Mouse (Mus musculus): Measurements from ENCODE around the gene Lgi4. TPM values are rescaled to one million over a fixed set of nuclear protein-coding genes. Genes with fewer than 3 reads are reported as not detected.

Lgi4 gene
- total RNA-seq, 2 experiments from 2014 or later, result 32.5 to 36.7 TPM

DNA sequence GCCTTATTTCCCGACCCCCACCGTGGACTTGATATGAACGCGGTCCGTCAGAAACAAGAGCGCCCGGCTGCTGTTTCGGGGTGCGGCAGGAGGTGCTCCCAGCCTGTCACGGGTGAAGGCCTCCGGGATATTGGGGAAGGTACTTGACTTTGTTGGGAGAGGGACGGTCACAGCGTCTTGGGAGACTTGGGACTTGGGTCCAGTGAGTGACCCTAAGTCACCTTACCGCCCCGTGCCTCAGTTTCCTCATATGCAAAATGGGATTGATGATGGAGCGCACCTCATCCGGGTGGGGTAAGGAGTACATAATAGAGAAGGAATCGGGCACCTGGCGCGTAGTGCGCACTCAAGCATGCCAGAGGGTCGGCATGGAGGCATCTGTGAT lies 6.9 kb upstream of the Lgi4 start:
- DNase-seq, result no peak

DNA sequence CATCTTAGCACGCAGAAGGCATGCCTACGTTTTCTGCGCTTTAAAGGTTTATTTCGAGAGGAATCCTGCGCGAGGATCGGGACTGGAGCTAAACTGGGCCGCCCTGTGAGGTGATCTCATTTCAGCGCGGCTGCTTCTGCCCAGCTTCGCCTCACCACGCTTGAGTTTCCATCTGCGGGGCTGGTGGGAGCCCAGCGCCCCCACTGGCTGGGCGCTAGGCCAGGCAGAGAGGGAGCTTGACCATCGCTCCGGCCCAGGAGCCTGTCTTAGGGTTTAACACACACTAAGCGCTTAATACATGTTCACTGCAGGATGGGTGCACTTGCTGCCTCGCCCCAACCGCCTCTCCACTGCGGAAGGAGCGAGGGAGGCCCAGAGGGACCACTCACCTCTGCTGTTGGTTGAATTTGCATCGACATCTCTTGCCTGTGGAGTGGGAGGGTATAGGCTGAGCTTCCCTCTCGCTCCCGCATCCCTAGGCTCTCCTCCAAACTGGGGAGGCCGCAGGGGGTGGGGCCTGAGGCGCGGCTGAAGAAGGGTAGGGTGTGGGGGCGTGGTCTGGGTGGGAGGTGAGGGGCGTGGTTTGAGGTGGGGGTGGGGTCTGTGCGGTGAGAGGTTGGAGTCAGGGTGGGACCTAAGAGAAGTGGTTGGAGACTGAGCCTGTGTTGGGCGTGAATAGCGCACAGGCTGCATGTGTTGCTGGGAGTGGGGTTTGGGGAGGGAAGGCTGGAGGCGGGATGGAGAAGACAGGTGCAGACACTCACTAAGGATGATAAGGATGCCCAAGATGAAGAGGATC lies 6.3 kb upstream of the Lgi4 start:
- peak in 1 of 2 experiments; percentile 47 for DNase-seq

DNA sequence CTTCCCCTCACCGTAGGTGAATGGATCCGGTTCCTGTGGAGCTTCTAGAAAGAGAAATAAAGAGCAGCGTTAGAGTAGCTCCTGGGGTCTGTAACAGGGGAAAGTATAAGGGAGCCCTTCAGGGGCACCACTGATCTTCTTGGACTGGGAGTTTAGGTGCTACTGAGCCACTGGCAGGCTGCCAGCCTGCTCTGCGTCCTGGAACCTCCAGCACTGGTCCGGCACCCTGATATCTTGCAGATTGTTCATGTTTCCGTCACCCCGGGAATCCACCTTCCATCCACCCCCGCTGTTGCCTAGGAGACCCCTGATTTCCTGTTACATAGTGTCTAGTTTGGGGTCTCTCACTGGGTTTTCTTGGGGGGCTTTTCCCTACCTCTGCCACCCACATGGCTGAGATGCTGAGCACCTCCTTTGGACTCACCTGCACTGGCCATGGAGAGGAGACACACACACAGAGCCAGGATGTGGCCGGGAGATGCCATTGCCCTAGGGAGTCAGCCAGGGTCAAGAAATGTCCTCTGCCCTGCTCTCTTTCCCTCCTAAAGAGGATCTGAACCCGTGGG lies 5.2 kb upstream of the Lgi4 start:
- DNase-seq, result no peak

DNA sequence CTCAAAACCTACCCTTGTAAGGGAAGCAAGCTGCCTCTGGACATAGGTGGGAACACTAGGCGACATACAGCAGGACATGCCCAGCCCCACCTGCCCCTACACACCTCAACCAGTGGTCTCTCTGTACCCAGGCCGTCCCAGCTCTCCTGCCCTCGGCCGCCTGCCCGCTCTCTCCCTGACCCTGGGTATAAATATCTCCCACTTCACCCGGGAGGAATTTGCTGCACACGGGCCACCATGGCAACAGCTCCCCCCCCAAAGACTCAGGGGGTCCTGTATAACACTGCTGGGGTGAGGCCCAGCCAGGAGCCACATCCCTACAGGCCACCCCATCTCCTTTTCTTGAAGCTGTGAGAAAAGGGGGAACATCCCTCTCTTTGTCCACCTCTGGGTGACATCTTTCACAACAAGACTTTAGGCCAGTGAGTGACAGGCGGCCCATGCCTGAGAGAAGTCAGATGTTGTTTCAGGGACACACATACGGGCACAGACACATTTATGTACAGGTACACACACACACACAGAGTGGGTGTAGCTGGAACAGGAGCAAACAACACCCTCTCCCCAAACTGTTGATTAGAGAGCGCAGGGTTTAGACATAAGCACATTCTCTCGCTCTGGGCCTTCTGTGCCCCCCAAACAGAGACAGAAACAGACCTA lies 4.4 kb upstream of the Lgi4 start:
- no peak for DNase-seq

DNA sequence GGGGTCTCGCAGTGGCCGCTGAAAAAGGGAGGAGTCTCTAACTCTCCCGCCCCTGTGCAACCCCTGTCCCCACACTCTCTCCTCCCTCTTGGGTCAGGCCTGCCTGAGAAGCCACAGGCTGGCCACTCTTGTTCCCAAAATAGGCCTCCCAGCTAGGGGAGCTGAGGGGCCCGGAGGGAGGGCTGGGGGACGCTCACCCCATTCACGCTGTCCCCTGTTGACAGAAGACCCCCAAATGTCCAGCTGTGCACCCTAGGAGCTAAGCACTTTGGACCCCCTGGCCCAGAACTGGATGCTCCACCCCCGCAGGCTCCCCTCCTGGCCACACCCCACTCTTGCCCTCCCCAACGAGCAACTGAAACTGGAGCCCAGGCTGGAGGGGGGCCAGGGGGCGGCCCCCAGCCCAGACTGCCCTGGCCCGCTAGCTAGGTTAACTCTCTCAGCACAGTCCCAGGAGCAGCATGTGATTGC lies 3.8 kb upstream of the Lgi4 start:
- peak in 1 of 2 experiments; percentile 49 for DNase-seq

DNA sequence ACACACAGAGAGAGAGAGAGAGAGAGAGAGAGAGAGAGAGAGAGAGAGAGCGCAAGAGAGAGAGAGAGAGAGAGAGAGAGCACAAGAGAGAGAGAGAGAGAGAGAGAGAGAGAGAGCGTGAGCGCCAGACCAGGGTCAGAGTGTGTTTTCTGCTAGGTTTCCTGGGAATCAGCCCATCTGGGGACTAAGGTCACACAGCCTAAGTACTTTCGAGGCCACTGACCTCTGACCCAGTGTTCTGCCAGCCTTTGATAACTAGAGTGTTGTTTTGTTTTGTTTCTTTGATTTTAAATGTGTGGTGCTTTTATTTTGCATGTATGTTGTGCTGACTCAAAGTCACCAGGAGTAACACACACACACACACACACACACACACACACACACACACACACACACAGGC lies 3.3 kb upstream of the Lgi4 start:
- no peak for DNase-seq

DNA sequence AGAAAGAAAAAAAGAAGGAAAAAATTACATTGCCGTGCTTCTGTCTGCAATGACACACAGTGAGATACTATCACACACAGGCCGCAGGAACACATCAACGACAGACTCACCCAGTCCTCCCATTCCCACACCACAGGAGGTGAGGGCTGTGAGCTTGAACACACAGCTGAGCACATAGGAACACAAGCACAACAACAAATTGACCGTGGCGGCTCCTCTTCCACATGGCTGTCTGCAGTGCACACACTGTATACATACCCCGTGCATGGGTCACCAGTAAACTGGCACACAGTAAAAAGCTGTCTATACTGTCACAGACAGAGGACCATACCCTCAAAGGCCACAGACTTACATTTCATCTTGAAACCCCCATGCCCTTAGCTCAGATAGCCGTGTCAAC lies 2.7 kb upstream of the Lgi4 start:
- DNase-seq, result no peak

DNA sequence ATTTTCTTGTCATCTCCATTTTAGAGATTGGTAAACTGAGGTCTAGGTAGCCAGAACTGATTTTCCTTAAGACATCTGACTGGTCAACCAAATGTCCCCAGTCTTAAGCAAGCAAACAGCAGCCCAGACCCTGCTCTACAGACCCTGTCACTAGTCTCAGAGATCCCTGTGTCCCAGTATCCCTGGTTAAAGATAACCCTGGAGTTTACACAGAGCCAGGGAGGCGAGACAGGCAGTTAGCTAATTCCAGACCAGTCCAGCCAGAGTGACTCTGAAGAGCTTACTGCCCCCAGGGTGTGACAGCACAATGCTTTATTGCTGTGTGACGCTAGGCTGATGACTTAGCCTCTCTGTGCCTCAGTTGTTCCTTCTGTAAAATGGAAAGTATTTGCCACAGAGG lies 2.1 kb upstream of the Lgi4 start, which contains the start of gene Fxyd1:
Fxyd1 (minus strand) TSS at position 129 of the 400 bp plus-strand sequence.
- DNase-seq, result no peak

DNA sequence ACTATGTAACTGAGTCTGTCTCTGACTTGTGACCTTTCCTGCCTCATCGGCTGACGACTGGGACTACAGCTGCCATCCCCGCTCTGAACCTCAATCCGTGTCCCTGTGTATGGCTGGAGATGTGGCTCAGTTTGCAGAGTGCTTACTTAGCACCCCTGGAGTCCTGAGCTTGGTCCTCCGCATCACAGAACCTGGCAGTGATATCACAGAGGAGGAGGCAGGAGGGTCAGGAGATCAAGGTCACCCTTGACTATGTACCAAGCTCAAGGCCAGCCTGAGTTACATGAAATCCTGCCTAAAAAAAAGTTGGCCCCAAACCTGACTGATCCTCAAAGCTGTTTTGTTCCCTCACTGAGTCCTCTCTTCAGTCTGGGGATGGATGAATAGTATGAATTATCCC lies 1.4 kb upstream of the Lgi4 start:
- DNase-seq, result no peak

DNA sequence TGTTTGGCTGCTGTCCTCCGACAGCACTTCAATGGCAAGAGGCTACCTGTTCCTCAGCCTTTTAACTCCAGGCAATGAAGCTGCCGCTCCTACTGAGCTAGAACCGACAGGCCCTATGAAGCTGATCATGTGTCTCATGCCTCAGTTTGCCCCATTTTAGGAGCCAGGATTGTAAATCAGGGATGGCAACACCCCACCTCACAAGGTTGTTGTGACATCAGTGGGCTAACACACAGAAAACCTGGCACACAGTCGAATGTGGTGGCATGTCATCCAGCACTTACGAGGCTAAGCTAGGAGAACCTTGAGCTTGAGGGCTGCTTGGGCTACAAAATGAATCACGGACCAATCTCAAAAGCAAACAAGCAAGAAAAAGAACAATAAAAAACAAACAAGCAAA lies 931 bp upstream of the Lgi4 start:
- DNase-seq, result no peak

DNA sequence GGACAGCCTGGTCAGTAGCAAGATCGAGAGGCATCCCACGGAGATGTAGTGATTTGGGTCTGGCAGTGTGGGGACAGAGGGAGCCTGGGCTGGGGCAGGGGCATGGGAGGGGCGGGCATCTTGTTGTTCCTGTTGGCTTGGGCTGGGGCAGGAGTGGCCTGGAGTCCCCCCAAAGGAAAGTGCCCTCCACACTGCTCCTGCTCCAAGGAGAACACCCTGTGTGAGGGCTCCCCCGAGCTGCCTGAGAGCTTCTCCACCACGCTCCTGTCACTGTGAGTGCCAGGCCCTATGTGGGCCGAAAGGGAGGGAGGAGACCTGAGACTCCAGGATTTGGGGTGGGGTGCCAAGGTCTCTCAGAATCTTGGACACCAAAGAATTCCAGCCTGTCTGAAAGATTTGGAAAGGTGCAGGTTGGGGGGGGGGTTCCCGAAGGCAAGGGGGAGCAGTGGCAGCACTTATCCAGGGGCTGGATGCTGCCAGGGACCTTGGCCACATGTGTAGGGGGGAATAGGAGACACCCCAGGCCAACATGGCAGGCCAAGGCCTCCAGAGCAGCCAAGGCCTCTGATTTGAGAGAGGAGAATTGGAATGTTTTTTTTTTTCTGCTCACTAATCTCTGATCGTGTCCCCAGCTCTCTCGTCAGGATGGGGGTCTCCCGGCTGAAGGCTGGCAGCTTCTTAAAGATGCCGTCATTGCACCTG lies 928 bp downstream of the Lgi4 start:
- DNase-seq, result no peak

DNA sequence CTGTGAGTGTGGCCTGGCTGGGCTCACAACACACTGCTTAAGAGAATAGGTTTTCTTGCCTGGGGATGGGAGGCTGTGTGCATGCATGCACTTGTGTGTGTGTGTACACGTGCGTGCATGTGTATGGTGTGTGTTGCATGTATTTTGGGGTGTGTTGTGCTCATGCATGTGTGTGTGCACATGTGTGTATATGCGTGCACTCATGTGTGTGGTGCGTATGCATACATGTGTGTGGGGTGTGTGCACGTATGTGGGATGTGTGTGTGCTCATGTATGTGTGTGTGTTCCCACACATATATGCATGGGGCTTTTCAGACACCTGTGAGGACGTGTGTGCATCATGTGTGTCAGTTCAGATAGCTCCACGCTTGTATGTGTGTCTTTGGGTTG lies 1.5 kb downstream of the Lgi4 start:
- DNase-seq, result no peak

DNA sequence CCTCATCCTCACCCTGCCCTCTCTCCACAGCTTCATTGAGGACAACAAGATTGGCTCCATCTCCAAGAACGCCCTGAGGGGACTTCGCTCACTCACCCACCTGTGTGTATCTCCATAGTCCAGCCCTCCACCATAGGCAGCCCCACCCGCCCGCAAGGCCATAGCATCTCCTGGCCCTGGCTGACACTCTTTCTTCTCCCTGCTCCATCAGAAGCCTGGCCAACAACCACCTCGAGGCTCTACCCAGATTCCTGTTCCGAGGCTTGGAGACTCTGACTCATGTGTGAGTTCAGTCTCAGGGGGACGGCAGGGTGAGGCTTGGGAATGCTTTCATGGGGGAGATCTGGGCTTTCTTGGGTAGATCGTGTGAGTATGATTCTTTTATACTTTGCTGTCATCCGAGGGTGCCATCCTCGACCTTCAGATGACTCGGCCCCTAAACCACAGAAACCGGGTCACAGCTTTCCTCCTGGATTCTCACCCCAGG lies 4.0 kb downstream of the Lgi4 start:
- no peak for DNase-seq

DNA sequence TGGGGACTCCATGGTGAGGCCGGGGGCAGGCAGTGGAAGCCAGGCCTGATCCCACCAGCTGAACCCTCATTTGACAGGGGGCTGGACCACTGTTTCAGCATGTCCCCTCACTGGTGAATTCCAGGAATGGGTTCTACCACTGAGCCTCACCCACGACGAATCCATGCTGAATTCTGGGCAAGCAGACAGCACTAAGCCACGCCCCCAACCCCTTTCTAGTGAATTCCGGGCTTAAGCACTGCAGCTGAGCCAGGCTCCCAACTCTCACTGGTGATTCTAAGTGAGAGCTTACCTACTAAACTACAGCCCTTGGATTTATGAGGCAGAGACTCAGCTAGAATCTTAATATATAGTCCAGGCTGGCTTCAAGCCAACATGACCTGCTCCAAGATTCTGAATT lies 8.7 kb downstream of the Lgi4 start:
- peak in 1 of 2 experiments; percentile 53 for DNase-seq

DNA sequence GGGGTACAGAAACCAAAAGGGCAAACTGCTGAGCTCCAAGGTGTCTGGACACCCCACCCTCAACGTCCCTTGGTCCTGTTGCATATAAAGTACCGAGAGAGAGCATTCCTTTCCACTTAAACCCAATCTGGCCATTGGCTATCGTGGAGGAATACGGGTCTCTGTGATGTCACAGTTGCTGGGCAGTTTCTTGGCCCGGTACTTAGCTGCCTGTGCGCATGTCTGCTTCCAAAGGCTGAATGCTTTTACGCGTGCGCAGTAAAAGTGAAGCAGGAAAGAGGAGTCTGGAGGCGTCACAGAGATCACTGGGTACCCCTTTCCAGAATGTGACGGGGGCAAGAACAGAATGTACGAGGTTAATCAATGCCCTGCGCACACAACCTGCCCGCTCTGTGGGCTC lies 10.3 kb downstream of the Lgi4 start:
- no peak for DNase-seq

DNA sequence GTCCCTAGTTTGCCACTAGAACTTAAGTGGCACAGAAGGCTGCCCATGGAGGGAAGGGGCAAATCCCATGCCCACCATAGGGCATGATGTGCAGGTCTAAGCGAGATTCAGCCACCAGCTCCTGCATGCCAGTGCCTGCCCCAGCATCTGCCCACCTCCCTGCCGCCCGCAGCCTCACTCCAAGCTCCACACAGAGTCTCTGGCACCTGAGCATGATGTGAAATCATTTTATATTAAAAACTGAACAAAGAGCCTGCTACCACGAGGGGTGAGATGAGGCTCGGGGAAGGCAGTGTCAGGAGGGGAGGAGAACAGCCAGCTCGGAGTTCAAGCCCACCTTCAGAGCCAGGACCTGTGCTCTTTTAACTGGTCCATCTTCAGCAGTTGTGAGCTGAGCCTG lies 11.2 kb downstream of the Lgi4 start:
- no peak for DNase-seq

DNA sequence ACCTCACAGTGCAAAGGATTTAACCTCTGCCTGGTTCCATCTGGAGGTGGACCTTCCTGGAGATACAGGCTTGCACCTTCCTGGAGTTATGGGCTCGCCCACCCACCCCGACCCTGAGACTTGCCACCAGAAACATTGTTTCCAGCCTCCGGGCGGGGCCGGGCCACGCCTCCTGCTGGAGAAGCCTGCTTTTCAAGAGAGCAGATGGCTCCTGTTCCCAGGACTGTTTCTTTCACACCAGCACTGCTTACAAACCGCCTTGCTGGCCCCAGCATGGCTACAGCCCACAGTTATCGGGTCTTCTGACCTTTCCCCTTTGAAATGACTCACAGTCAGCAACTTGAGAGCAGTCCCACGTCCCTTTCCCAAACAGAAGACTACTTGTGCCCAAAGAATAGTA lies 13.2 kb downstream of the Lgi4 start:
- DNase-seq, result no peak

DNA sequence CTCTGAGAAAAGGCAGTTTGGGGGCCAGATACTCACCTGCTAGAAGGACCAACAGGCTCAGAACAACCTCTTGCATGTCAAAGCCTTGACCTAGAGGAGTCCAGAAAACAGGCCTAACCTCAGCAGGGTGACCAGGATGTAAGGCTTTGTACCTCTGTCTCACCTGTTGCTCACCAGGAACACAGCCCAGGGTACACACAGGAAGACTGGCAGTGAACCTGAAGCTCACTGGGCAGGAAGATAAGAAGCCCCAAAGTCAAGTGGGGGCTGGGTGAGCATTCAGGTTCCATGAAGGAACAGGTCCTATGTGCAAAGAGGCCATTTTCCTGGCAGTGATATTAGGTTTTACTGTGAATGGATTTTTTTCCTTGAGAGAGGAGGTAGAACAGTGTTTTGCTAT lies 14.4 kb downstream of the Lgi4 start:
- no peak for DNase-seq

DNA sequence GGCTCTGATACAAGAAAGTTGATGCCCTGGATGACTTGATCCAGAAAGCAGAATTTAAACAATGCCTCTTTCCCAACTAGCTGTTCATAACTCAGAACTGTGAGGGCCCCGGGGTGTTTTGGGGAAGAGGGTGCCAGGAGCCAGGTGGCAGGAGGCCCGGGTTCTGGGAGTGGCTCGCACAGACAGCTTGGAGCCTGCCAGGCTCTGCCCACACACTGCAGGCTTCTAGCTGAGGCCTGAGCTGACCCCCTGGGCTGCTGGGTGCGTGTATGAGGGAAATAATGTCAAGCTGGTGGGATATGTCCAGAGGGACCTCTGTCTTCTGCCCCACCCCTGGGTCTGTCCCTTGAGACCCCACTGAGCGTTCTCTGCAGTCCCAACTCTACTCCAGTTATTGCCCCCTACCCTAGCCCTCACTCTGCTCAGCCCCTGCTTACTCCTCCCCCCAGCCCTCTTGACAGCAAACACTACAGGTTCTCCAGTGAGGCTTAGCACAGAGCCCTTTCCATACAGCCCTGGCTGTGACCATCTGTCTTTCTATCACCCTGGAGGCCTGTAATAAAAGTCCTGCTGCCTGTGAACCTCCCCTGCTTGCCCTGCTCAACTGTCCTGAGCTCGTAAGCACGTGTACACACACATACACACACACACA lies 15.0 kb downstream of the Lgi4 start:
- DNase-seq, result no peak

DNA sequence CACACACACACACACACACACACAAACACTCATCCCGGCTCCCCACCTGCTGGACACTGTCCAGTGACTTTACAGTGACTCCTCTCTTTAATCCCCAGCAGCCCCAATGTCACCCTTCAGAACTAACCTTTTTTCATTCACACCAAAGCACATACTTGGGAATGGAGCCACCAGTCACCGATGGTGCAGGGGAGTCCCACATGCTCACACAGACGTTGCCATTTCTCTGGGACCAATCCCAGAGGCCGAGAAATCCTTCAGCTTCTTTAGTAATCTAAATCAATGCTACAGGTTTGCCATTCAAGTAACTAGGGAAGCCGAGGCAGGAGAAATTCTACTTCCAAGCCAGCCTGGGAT lies 15.5 kb downstream of the Lgi4 start:
- peak; percentile 56 to 65 for DNase-seq

DNA sequence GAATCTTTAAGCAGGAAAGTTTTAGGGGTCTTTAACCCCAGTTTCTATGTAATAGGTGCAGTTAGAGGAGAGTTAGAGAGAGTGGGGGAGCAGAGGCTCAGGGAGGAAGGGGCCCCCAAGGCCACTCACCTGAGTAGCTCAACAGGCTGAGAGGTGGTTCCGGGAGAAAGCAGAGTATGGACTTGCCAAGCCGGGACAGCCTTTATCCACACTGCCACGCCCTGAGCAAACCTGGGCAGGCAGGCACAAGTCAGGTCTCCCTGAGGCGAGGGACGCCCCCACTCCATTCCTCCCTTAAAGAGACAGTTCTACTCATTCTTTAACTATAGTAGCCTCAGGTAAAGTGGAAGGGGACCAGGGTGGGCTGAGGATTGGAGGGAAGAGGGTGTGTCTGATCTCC lies 17.4 kb downstream of the Lgi4 start, which contains the start of gene Fxyd3:
Fxyd3 (minus strand) TSS at position 213 of the 400 bp plus-strand sequence.
- DNase-seq, result no peak

DNA sequence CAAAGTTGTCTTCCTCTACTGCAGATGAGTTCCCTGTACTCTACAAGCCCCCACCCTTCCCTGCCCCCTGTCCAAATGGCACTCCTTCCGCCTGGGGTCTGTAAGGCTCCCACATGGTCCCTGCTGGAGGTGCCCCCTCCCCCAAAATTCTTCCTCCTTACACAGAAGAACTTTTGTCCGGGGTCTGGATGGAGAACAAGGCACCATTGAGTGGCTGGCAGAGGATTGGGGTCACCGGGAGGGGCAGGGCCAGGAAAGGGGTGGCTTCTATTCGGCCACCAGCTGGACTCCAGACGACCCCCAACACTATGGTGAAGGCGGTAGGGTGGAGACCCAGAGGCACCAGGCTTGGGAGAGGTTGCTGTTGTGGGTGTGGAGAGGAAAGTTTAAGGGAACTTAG lies 18.3 kb downstream of the Lgi4 start:
- peak in 1 of 2 experiments; percentile 61 for DNase-seq
